Mouse (Mus musculus): ENCODE measurements around the gene Rasgrp2. TPM values are rescaled to one million over a fixed set of nuclear protein-coding genes. Genes with fewer than 3 reads are reported as not detected.

The Rasgrp2 gene
- polyA plus RNA-seq, 1 experiment from 2014 or later: 15.2 TPM

GRCm38 (mm10) chr19:6412798-6413197 lies 13.7 kb downstream of the Rasgrp2 start:
- Histone ChIP-seq H3K27ac (no peak overlapping the region), H3K27me3 (peaks cover 40% of the 10 kb centered on the region), H3K4me2 (replicated peaks) (no peak overlapping the region), H3K36me3 (no peaks in the 10 kb centered on the region), H3K4me1 (peaks cover 9% of the 10 kb centered on the region), H3K9ac (no peak overlapping the region), H3K4me3 (no peak overlapping the region), H3K9me3 (no peaks in the 10 kb centered on the region)
- ATAC-seq (ENCODE audit: low FRiP score, low read depth): no peak
- WGBS: 67% methylated on average over 14 of the region's 14 CpGs

- H3K4me2 ChIP-seq (replicated peaks): no peak overlapping the region
- H3K27me3 ChIP-seq: peaks cover 62% of the 10 kb centered on the region
- H3K36me3 ChIP-seq: no peaks in the 10 kb centered on the region
- no peak overlapping the region for H3K4me3 ChIP-seq
- H3K9me3 ChIP-seq: no peaks in the 10 kb centered on the region
- no peak overlapping the region for H3K27ac ChIP-seq
- no peak for ATAC-seq (ENCODE audit: low FRiP score, low read depth)
- H3K9ac ChIP-seq: no peak overlapping the region
- H3K4me1 ChIP-seq: peaks cover 21% of the 10 kb centered on the region
- WGBS: 48% methylated on average over 6 of the region's 6 CpGs
These were observed 16.3 kb downstream of the Rasgrp2 start for GRCm38 (mm10) chr19:6415454-6415853.

- peaks cover 69% of the 10 kb centered on the region for H3K27me3 ChIP-seq
- H3K4me3 ChIP-seq: no peak overlapping the region
- no peak for ATAC-seq (ENCODE audit: low FRiP score, low read depth)
- no peaks in the 10 kb centered on the region for H3K9me3 ChIP-seq
- H3K27ac ChIP-seq: no peak overlapping the region
- H3K4me2 ChIP-seq (replicated peaks): no peak overlapping the region
- H3K9ac ChIP-seq: no peak overlapping the region
- no peaks in the 10 kb centered on the region for H3K36me3 ChIP-seq
- 8% methylated on average over 9 of the region's 9 CpGs for WGBS
- peaks cover 21% of the 10 kb centered on the region for H3K4me1 ChIP-seq
These were observed 17.1 kb downstream of the Rasgrp2 start for GRCm38 (mm10) chr19:6416124-6416770.

GRCm38 (mm10) chr19:6416894-6417761 lies 18.0 kb downstream of the Rasgrp2 start:
- WGBS: 61% methylated on average over 12 of the region's 12 CpGs
- no peak for ATAC-seq (ENCODE audit: low FRiP score, low read depth)
- Histone ChIP-seq H3K4me1 (peaks cover 21% of the 10 kb centered on the region), H3K27me3 (peaks cover 78% of the 10 kb centered on the region), H3K36me3 (no peaks in the 10 kb centered on the region), H3K4me2 (replicated peaks) (no peak overlapping the region), H3K4me3 (no peak overlapping the region), H3K9me3 (no peaks in the 10 kb centered on the region), H3K27ac (no peak overlapping the region), H3K9ac (no peak overlapping the region)

- peak; percentile 92 for ATAC-seq (ENCODE audit: low FRiP score, low read depth)
These were observed 19.2 kb downstream of the Rasgrp2 start, which contains the start of gene Nrxn2 for GRCm38 (mm10) chr19:6418233-6418879. TSS of gene Nrxn2 (plus strand) at chr19:6418731.

GRCm38 (mm10) chr19:6418984-6419692 lies 20.0 kb downstream of the Rasgrp2 start:
- H3K36me3 ChIP-seq: no peaks in the 10 kb centered on the region
- H3K27me3 ChIP-seq: peaks cover 94% of the 10 kb centered on the region
- no peak for ATAC-seq (ENCODE audit: low FRiP score, low read depth)
- no peaks in the 10 kb centered on the region for H3K9me3 ChIP-seq
- peaks cover 21% of the 10 kb centered on the region for H3K4me1 ChIP-seq
- 15% methylated on average over 15 of the region's 23 CpGs for WGBS
- peak overlapping the region; percentile 88 for H3K4me2 ChIP-seq (replicated peaks)
- no peak overlapping the region for H3K9ac ChIP-seq
- H3K4me3 ChIP-seq: peak overlapping the region; percentile 57
- no peak overlapping the region for H3K27ac ChIP-seq

More at GRCm38 (mm10) chr19:6418233-6418879, 19.2 kb downstream of the Rasgrp2 start, which contains the start of gene Nrxn2:
- Histone ChIP-seq H3K27ac (no peak within 1 kb of the TSS), H3K9me3 (no peaks in the 10 kb centered on the region), H3K36me3 (no peaks in the 10 kb centered on the region), H3K4me1 (peaks cover 21% of the 10 kb centered on the region), H3K4me2 (replicated peaks) (peak within 1 kb of the TSS; percentile 88), H3K4me3 (peak within 1 kb of the TSS; percentile 57), H3K27me3 (peaks cover 91% of the 10 kb centered on the region), H3K9ac (peak within 1 kb of the TSS; percentile 53)
- WGBS: under 1% methylated on average over 43 of the region's 46 CpGs

- WGBS: 51% methylated on average over 9 of the region's 9 CpGs
- H3K9ac ChIP-seq: no peak overlapping the region
- no peak for ATAC-seq (ENCODE audit: low FRiP score, low read depth)
- no peak overlapping the region for H3K27ac ChIP-seq
- no peak overlapping the region for H3K4me2 ChIP-seq (replicated peaks)
- H3K27me3 ChIP-seq: peaks cover 96% of the 10 kb centered on the region
- no peaks in the 10 kb centered on the region for H3K9me3 ChIP-seq
- H3K4me1 ChIP-seq: peaks cover 21% of the 10 kb centered on the region
- no peak overlapping the region for H3K4me3 ChIP-seq
- H3K36me3 ChIP-seq: no peaks in the 10 kb centered on the region
These were observed 20.7 kb downstream of the Rasgrp2 start for GRCm38 (mm10) chr19:6419805-6420310.

GRCm38 (mm10) chr19:6420481-6421210 lies 21.5 kb downstream of the Rasgrp2 start:
- 59% methylated on average over 19 of the region's 19 CpGs for WGBS
- no peak overlapping the region for H3K4me2 ChIP-seq (replicated peaks)
- no peak overlapping the region for H3K4me3 ChIP-seq
- H3K9me3 ChIP-seq: no peaks in the 10 kb centered on the region
- ATAC-seq (ENCODE audit: low FRiP score, low read depth): no peak
- H3K36me3 ChIP-seq: no peaks in the 10 kb centered on the region
- H3K4me1 ChIP-seq: peaks cover 21% of the 10 kb centered on the region
- no peak overlapping the region for H3K27ac ChIP-seq
- peaks cover 98% of the 10 kb centered on the region for H3K27me3 ChIP-seq
- no peak overlapping the region for H3K9ac ChIP-seq

- Histone ChIP-seq H3K4me1 (peaks cover 16% of the 10 kb centered on the region), H3K9me3 (no peaks in the 10 kb centered on the region), H3K9ac (no peak overlapping the region), H3K36me3 (no peaks in the 10 kb centered on the region), H3K4me3 (no peak overlapping the region), H3K4me2 (replicated peaks) (no peak overlapping the region), H3K27me3 (peaks cover 100% of the 10 kb centered on the region), H3K27ac (no peak overlapping the region)
- 74% methylated on average over 9 of the region's 9 CpGs for WGBS
- ATAC-seq (ENCODE audit: low FRiP score, low read depth): no peak
These were observed 22.1 kb downstream of the Rasgrp2 start for GRCm38 (mm10) chr19:6421211-6421590.

- WGBS: 59% methylated on average over 7 of the region's 7 CpGs
- Histone ChIP-seq H3K4me2 (replicated peaks) (no peak overlapping the region), H3K4me1 (0 out of 2 replicates have a peak, but pooled peaks cover 12% of the 10 kb centered on the region), H3K9me3 (no peaks in the 10 kb centered on the region), H3K27me3 (peaks cover 100% of the 10 kb centered on the region), H3K9ac (no peak overlapping the region), H3K27ac (no peak overlapping the region), H3K36me3 (no peaks in the 10 kb centered on the region), H3K4me3 (no peak overlapping the region)
- ATAC-seq (ENCODE audit: low FRiP score, low read depth): no peak
These were observed 22.9 kb downstream of the Rasgrp2 start for GRCm38 (mm10) chr19:6422014-6422413.

GRCm38 (mm10) chr19:6423241-6423640 lies 24.1 kb downstream of the Rasgrp2 start:
- Histone ChIP-seq H3K27me3 (peaks cover 100% of the 10 kb centered on the region), H3K4me3 (no peak overlapping the region), H3K4me2 (replicated peaks) (no peak overlapping the region), H3K9ac (no peak overlapping the region), H3K36me3 (no peaks in the 10 kb centered on the region), H3K4me1 (peaks cover 16% of the 10 kb centered on the region), H3K27ac (no peak overlapping the region), H3K9me3 (no peaks in the 10 kb centered on the region)
- 79% methylated on average over 16 of the region's 16 CpGs for WGBS
- no peak for ATAC-seq (ENCODE audit: low FRiP score, low read depth)
